Mouse (Mus musculus): Measurements from ENCODE around the gene Ankrd7. TPM values are rescaled to one million over a fixed set of nuclear protein-coding genes. Genes with fewer than 3 reads are reported as not detected.
A peak's percentile ranks its signal among the peaks of the same experiment; 100 is the strongest.
"Not testable (repeated sequence)": the region's sequence is repeated elsewhere in the genome, so short reads cannot be mapped to it uniquely, and the experiment has no call there.

The Ankrd7 gene
- not detected in 2 replicates for polyA plus RNA-seq (2015; fragmentation: Nextera tagmentation; extraction: Ambion mirVana)

GRCm38 (mm10) chr6:18866018-18866417, at the start of gene Ankrd7:
Ankrd7 (plus strand) TSS chr6:18866318.
- Histone ChIP-seq H3K27me3 (no peaks in the 10 kb centered on the region), H3K9ac (no peak within 1 kb of the TSS), H3K4me3 (replicated peaks) (no peak within 1 kb of the TSS), H3K27ac (replicated peaks) (no peak within 1 kb of the TSS), H3K36me3 (replicated peaks) (no peaks in the 10 kb centered on the region), H3K4me2 (no peak within 1 kb of the TSS), H3K9me3 (replicated peaks) (no peaks in the 10 kb centered on the region), H3K4me1 (replicated peaks) (no peaks in the 10 kb centered on the region)
- ATAC-seq (ENCODE audit: insufficient read depth), result no peak
- 73% methylated on average over 8 of the region's 8 CpGs for WGBS (ENCODE audit: insufficient replicate concordance)

GRCm38 (mm10) chr6:18819343-18819742, 46.8 kb upstream of the Ankrd7 start:
- WGBS (ENCODE audit: insufficient replicate concordance), result 17% methylated on average over 4 of the region's 4 CpGs
- Histone ChIP-seq H3K4me2 (no peak overlapping the region), H3K9me3 (replicated peaks) (no peaks in the 10 kb centered on the region), H3K36me3 (replicated peaks) (no peaks in the 10 kb centered on the region), H3K27me3 (no peaks in the 10 kb centered on the region), H3K27ac (replicated peaks) (no peak overlapping the region), H3K4me1 (replicated peaks) (no peaks in the 10 kb centered on the region), H3K9ac (no peak overlapping the region), H3K4me3 (replicated peaks) (no peak overlapping the region)
- no peak for ATAC-seq (ENCODE audit: insufficient read depth)

GRCm38 (mm10) chr6:18820246-18820645, 45.9 kb upstream of the Ankrd7 start:
- Histone ChIP-seq H3K4me2 (no peak overlapping the region), H3K4me1 (replicated peaks) (no peaks in the 10 kb centered on the region), H3K36me3 (replicated peaks) (no peaks in the 10 kb centered on the region), H3K27me3 (no peaks in the 10 kb centered on the region), H3K4me3 (replicated peaks) (no peak overlapping the region), H3K9me3 (replicated peaks) (no peaks in the 10 kb centered on the region), H3K9ac (no peak overlapping the region), H3K27ac (replicated peaks) (no peak overlapping the region)
- 52% methylated on average over 4 of the region's 4 CpGs for WGBS (ENCODE audit: insufficient replicate concordance)
- no peak for ATAC-seq (ENCODE audit: insufficient read depth)

- Histone ChIP-seq H3K27me3 (no peaks in the 10 kb centered on the region), H3K27ac (replicated peaks) (no peak overlapping the region), H3K4me2 (no peak overlapping the region), H3K9me3 (replicated peaks) (no peaks in the 10 kb centered on the region), H3K9ac (no peak overlapping the region), H3K36me3 (replicated peaks) (no peaks in the 10 kb centered on the region), H3K4me1 (replicated peaks) (no peaks in the 10 kb centered on the region), H3K4me3 (replicated peaks) (no peak overlapping the region)
- no peak for ATAC-seq (ENCODE audit: insufficient read depth)
- WGBS (ENCODE audit: insufficient replicate concordance), result 49% methylated on average over 1 of the region's 1 CpGs
These were observed 43.3 kb upstream of the Ankrd7 start for GRCm38 (mm10) chr6:18822812-18823211.

GRCm38 (mm10) chr6:18832958-18833357, 33.2 kb upstream of the Ankrd7 start:
- no peaks in the 10 kb centered on the region for H3K27me3 ChIP-seq
- no peak overlapping the region for H3K9ac ChIP-seq
- no peaks in the 10 kb centered on the region for H3K4me1 ChIP-seq (replicated peaks)
- H3K27ac ChIP-seq (replicated peaks), result no peak overlapping the region
- H3K9me3 ChIP-seq (replicated peaks), result no peaks in the 10 kb centered on the region
- 58% methylated on average over 1 of the region's 1 CpGs for WGBS (ENCODE audit: insufficient replicate concordance)
- H3K36me3 ChIP-seq (replicated peaks), result no peaks in the 10 kb centered on the region
- no peak overlapping the region for H3K4me2 ChIP-seq
- ATAC-seq (ENCODE audit: insufficient read depth), result no peak
- no peak overlapping the region for H3K4me3 ChIP-seq (replicated peaks)

GRCm38 (mm10) chr6:18844529-18844928, 21.6 kb upstream of the Ankrd7 start:
- not testable (repeated sequence) for H3K27me3 ChIP-seq; H3K27ac ChIP-seq (replicated peaks); H3K9ac ChIP-seq; H3K36me3 ChIP-seq (replicated peaks); H3K4me2 ChIP-seq; H3K9me3 ChIP-seq (replicated peaks); ATAC-seq (ENCODE audit: insufficient read depth); H3K4me3 ChIP-seq (replicated peaks); H3K4me1 ChIP-seq (replicated peaks)
- WGBS (ENCODE audit: insufficient replicate concordance), result 57% methylated on average over 7 of the region's 11 CpGs

GRCm38 (mm10) chr6:18845571-18845970, 20.5 kb upstream of the Ankrd7 start:
- not testable (repeated sequence) for H3K36me3 ChIP-seq (replicated peaks); H3K9ac ChIP-seq; ATAC-seq (ENCODE audit: insufficient read depth); H3K27ac ChIP-seq (replicated peaks); H3K27me3 ChIP-seq; H3K9me3 ChIP-seq (replicated peaks)
- Histone ChIP-seq H3K4me2 (peak overlapping the region; percentile 29), H3K4me3 (replicated peaks) (0 out of 2 replicates have a peak overlapping the region, but pooled peaks have one; percentile 23), H3K4me1 (replicated peaks) (peaks cover 10% of the 10 kb centered on the region)
- 9% methylated on average over 5 of the region's 7 CpGs for WGBS (ENCODE audit: insufficient replicate concordance)

- H3K4me3 ChIP-seq (replicated peaks), result peak within 1 kb of the TSS; percentile 96
- peak within 1 kb of the TSS; percentile 76 for H3K4me2 ChIP-seq
- H3K9ac ChIP-seq, result peak within 1 kb of the TSS; percentile 97
- WGBS (ENCODE audit: insufficient replicate concordance), result under 1% methylated on average over 37 of the region's 37 CpGs
- H3K27me3 ChIP-seq, result no peaks in the 10 kb centered on the region
- no peaks in the 10 kb centered on the region for H3K9me3 ChIP-seq (replicated peaks)
- H3K4me1 ChIP-seq (replicated peaks), result peaks cover 10% of the 10 kb centered on the region
- H3K27ac ChIP-seq (replicated peaks), result peak within 1 kb of the TSS; percentile 92
- H3K36me3 ChIP-seq (replicated peaks), result peaks cover 19% of the 10 kb centered on the region; the same call in 1 of the 2 replicates
- ATAC-seq (ENCODE audit: insufficient read depth), result peak; percentile 100
These were observed 17.9 kb upstream of the Ankrd7 start, which contains the start of gene Lsm8 for GRCm38 (mm10) chr6:18848051-18848701. Lsm8 (plus strand) TSS chr6:18848579.

- H3K4me2 ChIP-seq, result peak overlapping the region; percentile 76
- H3K27ac ChIP-seq (replicated peaks), result peak overlapping the region; percentile 92
- H3K9me3 ChIP-seq (replicated peaks), result no peaks in the 10 kb centered on the region
- peaks cover 10% of the 10 kb centered on the region for H3K4me1 ChIP-seq (replicated peaks)
- peak overlapping the region; percentile 97 for H3K9ac ChIP-seq
- H3K36me3 ChIP-seq (replicated peaks), result peaks cover 24% of the 10 kb centered on the region; the same call in 1 of the 2 replicates
- under 1% methylated on average over 28 of the region's 28 CpGs for WGBS (ENCODE audit: insufficient replicate concordance)
- no peaks in the 10 kb centered on the region for H3K27me3 ChIP-seq
- peak overlapping the region; percentile 96 for H3K4me3 ChIP-seq (replicated peaks)
- ATAC-seq (ENCODE audit: insufficient read depth), result no peak
These were observed 17.4 kb upstream of the Ankrd7 start for GRCm38 (mm10) chr6:18848702-18849061.

- Histone ChIP-seq H3K4me3 (replicated peaks) (no peak overlapping the region), H3K27me3 (no peaks in the 10 kb centered on the region), H3K27ac (replicated peaks) (no peak overlapping the region), H3K4me1 (replicated peaks) (no peaks in the 10 kb centered on the region), H3K9ac (no peak overlapping the region), H3K36me3 (replicated peaks) (peaks cover 46% of the 10 kb centered on the region), H3K4me2 (no peak overlapping the region), H3K9me3 (replicated peaks) (no peaks in the 10 kb centered on the region)
- no peak for ATAC-seq (ENCODE audit: insufficient read depth)
These were observed 10.8 kb upstream of the Ankrd7 start for GRCm38 (mm10) chr6:18855323-18855722.

GRCm38 (mm10) chr6:18856487-18857078, 9.5 kb upstream of the Ankrd7 start:
- ATAC-seq (ENCODE audit: insufficient read depth), result no peak
- H3K36me3 ChIP-seq (replicated peaks), result peaks cover 41% of the 10 kb centered on the region
- no peak overlapping the region for H3K4me2 ChIP-seq
- no peak overlapping the region for H3K27ac ChIP-seq (replicated peaks)
- 83% methylated on average over 3 of the region's 3 CpGs for WGBS (ENCODE audit: insufficient replicate concordance)
- H3K4me3 ChIP-seq (replicated peaks), result no peak overlapping the region
- H3K27me3 ChIP-seq, result no peaks in the 10 kb centered on the region
- H3K9me3 ChIP-seq (replicated peaks), result no peaks in the 10 kb centered on the region
- H3K9ac ChIP-seq, result no peak overlapping the region
- no peaks in the 10 kb centered on the region for H3K4me1 ChIP-seq (replicated peaks)
